ENCODE assay signal across 7 mouse cellular contexts in genomic region chr10:117899410-117899935, GRCm38 (mm10). TPM values are rescaled to one million over a fixed set of nuclear protein-coding genes. Genes with fewer than 3 reads are reported as not detected.
DNase-seq lines count a peak whose midpoint lies in the region; ATAC-seq lines count a peak whose summit lies in the region.

No protein-coding gene starts in this region.

- ATAC-seq in common myeloid progenitor, adult 5-6 weeks (replicated peaks; ENCODE audit: low read depth, poor library complexity, severe bottlenecking): peak; percentile 76
- ATAC-seq in kidney, embryonic 15.5 days (replicated peaks; ENCODE audit: low FRiP score): no peak
- no peak for ATAC-seq in activated CD4-positive, CD25-positive, alpha-beta regulatory T cell, adult 4 months
- ATAC-seq in forebrain, embryonic 15.5 days (replicated peaks): no peak

- H3K4me2 ChIP-seq in kidney, embryonic 15.5 days: 0 out of 2 replicates have a peak overlapping the region, but pooled peaks have one; percentile 11
- H3K4me2 ChIP-seq in forebrain, embryonic 15.5 days (replicated peaks): no peak overlapping the region

- H3K4me1 ChIP-seq in kidney, embryonic 15.5 days: peaks cover 17% of the 10 kb centered on the region
- no peaks in the 10 kb centered on the region for H3K4me1 ChIP-seq in forebrain, embryonic 15.5 days

- H3K27ac ChIP-seq in kidney, embryonic 15.5 days: no peak overlapping the region
- no peak overlapping the region for H3K27ac ChIP-seq in forebrain, embryonic 15.5 days (replicated peaks)

- no peak overlapping the region for H3K9ac ChIP-seq in kidney, embryonic 15.5 days
- no peak overlapping the region for H3K9ac ChIP-seq in forebrain, embryonic 15.5 days (replicated peaks)

- no peaks in the 10 kb centered on the region for H3K9me3 ChIP-seq in kidney, embryonic 15.5 days (replicated peaks)
- H3K9me3 ChIP-seq in forebrain, embryonic 15.5 days: no peaks in the 10 kb centered on the region

- no peaks in the 10 kb centered on the region for H3K27me3 ChIP-seq in kidney, embryonic 15.5 days
- no peaks in the 10 kb centered on the region for H3K27me3 ChIP-seq in forebrain, embryonic 15.5 days

- no peak overlapping the region for H3K4me3 ChIP-seq in kidney, embryonic 15.5 days (replicated peaks)
- H3K4me3 ChIP-seq in forebrain, embryonic 15.5 days: no peak overlapping the region

- peak; percentile 9 for DNase-seq in adrenal gland, postnatal 10 days
- DNase-seq in lung, postnatal 25 days (ENCODE audit: low spot score): peak; percentile 53
- no peak for DNase-seq in testis, postnatal 10 days (ENCODE audit: low spot score)

- WGBS in kidney, embryonic 15.5 days: 49% methylated on average over 13 of the region's 13 CpGs
- 76% methylated on average over 13 of the region's 13 CpGs for WGBS in forebrain, embryonic 15.5 days

- no peaks in the 10 kb centered on the region for H3K36me3 ChIP-seq in kidney, embryonic 15.5 days
- no peaks in the 10 kb centered on the region for H3K36me3 ChIP-seq in forebrain, embryonic 15.5 days

RNA-seq across cellular contexts. Expression of gene Rap1b, which starts 53.6 kb away (rescaled TPM):
- 100 to 1,000 TPM; 113 to 123 TPM for total RNA-seq in adrenal gland, postnatal 10 days (2021)
- 152 and 155 TPM in 2 replicates for total RNA-seq in common myeloid progenitor, adult 5-6 weeks (2017)
- polyA plus RNA-seq in kidney, embryonic 15.5 days (2015; fragmentation: Nextera tagmentation; extraction: Ambion mirVana): 161 and 167 TPM in 2 replicates
- polyA plus RNA-seq in activated CD4-positive, CD25-positive, alpha-beta regulatory T cell, adult 4 months (2017; shearing (Covaris generic)): 100 to 1,000 TPM in 1 of 2 experiments, 10 to 100 TPM in 1; 83.0 to 107 TPM
- 132 and 138 TPM in 2 replicates for polyA plus RNA-seq in forebrain, embryonic 15.5 days (2015; fragmentation: Nextera tagmentation; extraction: Ambion mirVana)
